ENCODE assay signal across 35 mouse cellular contexts in genomic region chr17:14667225-14667624, GRCm38 (mm10).
"Had no signal": no experiment of that assay in that cellular context is flagged by ENCODE, and none has a peak within 500 bp of the region (broad histone marks: within the 10 kb centered on the region; RNA-seq: fewer than 3 reads in every experiment).

No protein-coding gene starts in this region.

- H3K4me2 ChIP-seq: heart, embryonic 11.5 days; heart, embryonic 12.5 days; heart, embryonic 13.5 days; heart, embryonic 15.5 days; hindbrain, embryonic 12.5 days; hindbrain, embryonic 13.5 days; hindbrain, embryonic 14.5 days; hindbrain, embryonic 15.5 days; intestine, embryonic 15.5 days; kidney, embryonic 15.5 days had no signal

- H3K4me3 ChIP-seq: heart, embryonic 10.5 days; heart, embryonic 12.5 days; heart, embryonic 13.5 days; heart, embryonic 15.5 days; hindbrain, embryonic 10.5 days; hindbrain, embryonic 12.5 days; hindbrain, embryonic 13.5 days; hindbrain, embryonic 15.5 days; intestine, embryonic 15.5 days; kidney, embryonic 15.5 days; layer of hippocampus, adult 2 months had no signal

- H3K9me3 ChIP-seq: heart, embryonic 10.5 days; heart, embryonic 12.5 days; heart, embryonic 13.5 days; heart, embryonic 15.5 days; hindbrain, embryonic 10.5 days; hindbrain, embryonic 12.5 days; hindbrain, embryonic 13.5 days; hindbrain, embryonic 15.5 days; intestine, embryonic 15.5 days; kidney, embryonic 15.5 days had no signal

- H3K4me1 ChIP-seq: heart, embryonic 10.5 days; heart, embryonic 12.5 days; heart, embryonic 13.5 days; hindbrain, embryonic 10.5 days; intestine, embryonic 15.5 days; kidney, embryonic 15.5 days had no signal

- H3K36me3 ChIP-seq: heart, embryonic 10.5 days; hindbrain, embryonic 10.5 days; hindbrain, embryonic 12.5 days; hindbrain, embryonic 13.5 days; hindbrain, embryonic 15.5 days; intestine, embryonic 15.5 days had no signal

- H3K27me3 ChIP-seq: heart, embryonic 15.5 days; hindbrain, embryonic 12.5 days; hindbrain, embryonic 13.5 days; hindbrain, embryonic 15.5 days; intestine, embryonic 15.5 days; kidney, embryonic 15.5 days had no signal

- H3K27ac ChIP-seq: heart, embryonic 10.5 days; heart, embryonic 13.5 days; heart, embryonic 15.5 days; hindbrain, embryonic 10.5 days; hindbrain, embryonic 12.5 days; hindbrain, embryonic 13.5 days; hindbrain, embryonic 14.5 days; hindbrain, embryonic 15.5 days; hindbrain, postnatal 0 days; intestine, embryonic 15.5 days; kidney, embryonic 15.5 days; kidney, postnatal 0 days; layer of hippocampus, adult 2 months had no signal

- DNase-seq: heart, postnatal 10 days; heart, postnatal 14 days; heart, postnatal 36 days; heart, postnatal 4 days; kidney, adult 11 months; kidney, adult 18-20 months; kidney, adult 2 months; kidney, adult 8-10 months; kidney, adult 9 months; kidney, postnatal 10 days; kidney, postnatal 14 days; kidney, postnatal 25 days; kidney, postnatal 36 days; kidney, postnatal 4 days; layer of hippocampus, adult 9-11 months; layer of hippocampus, postnatal 36 days had no signal

- H3K9ac ChIP-seq: heart, embryonic 12.5 days; heart, embryonic 13.5 days; heart, embryonic 15.5 days; hindbrain, embryonic 12.5 days; hindbrain, embryonic 13.5 days; hindbrain, embryonic 14.5 days; hindbrain, embryonic 15.5 days; intestine, embryonic 15.5 days; kidney, embryonic 15.5 days had no signal

- ATAC-seq: hindbrain, embryonic 16.5 days; hindbrain, postnatal 0 days; inflammation-experienced regulatory T-cells, adult 6 months; intestine, embryonic 15.5 days; intestine, embryonic 16.5 days; intestine, postnatal 0 days had no signal
